Mouse (Mus musculus): ENCODE measurements around the gene Acoxl.

The Acoxl gene

DNA sequence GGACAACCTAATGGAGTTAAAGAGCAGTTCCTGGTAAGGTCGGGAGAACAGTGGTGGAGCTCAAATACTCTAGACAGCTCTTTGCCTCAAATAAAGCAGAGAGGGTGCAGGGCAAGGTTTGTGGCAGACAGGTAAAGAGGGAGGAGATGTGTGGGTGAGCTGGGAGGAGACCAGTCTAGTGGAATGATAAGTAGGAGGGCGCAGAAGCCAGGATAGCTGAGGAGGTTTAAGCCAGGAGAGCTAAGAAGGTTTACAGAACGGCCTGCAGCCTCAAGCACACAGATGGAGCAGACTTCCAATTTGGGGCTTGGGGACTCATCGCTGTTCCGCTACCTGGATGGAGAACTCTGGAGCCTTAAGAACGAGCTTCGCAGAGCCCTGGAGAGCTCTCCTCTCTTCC is at the start of gene Acoxl:
TSS of gene Acoxl (plus strand) at position 301 of the 400 bp plus-strand sequence.
- in situ Hi-C loops (cut with MboI, MseI), result no loop called here

DNA sequence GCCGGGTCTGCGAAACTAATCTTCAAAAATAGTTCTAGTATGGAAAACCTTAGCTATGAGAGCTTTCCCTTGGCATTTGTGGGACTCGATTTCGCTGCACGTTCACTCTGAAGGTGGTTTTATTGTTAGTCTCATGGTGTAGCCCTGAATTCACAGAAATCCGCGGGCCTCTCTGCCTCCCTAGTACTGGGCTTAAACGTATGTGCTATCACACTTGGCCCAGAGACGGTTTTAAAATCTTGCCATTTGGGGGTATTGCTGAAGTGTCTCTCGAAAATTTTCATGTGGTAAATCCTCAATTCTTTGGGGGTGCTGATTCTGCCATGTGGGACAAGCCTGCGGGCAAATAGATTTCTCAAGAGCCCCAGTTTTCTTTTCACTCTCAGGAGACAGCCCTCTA is 49.5 kb upstream of the Acoxl start:
- in situ Hi-C loops (cut with MboI, MseI), result no loop called here

DNA sequence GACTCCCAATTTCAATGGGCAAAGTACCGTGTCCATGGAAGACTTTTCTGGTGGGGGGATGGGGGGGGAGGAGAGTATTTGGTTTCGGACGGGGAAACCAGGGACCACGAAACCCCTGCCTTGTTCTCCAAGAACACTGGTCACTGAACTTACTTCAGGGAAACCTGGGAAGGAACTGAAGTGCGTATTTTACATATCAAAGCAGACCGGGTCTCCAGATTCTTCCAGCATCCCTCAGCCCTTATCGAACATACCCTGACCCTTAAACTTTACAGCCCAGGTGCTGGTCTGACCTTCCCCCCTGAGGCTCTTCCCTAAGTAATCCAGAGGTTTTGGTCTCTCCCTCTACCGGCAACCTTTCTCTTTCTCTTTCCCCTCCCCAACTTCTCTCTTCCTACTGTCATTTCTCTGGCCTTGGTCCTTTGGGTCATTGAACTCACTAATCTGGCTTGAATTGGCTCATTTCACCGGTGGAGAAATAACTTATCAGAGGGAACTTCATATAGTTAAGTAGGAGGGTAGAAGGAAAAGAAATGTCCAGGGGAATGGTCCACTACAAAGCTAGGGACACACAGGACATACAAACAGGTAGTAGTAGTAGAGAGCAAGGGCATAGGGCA is 48.9 kb upstream of the Acoxl start:
- in situ Hi-C loops (cut with MboI, MseI), result no loop called here

DNA sequence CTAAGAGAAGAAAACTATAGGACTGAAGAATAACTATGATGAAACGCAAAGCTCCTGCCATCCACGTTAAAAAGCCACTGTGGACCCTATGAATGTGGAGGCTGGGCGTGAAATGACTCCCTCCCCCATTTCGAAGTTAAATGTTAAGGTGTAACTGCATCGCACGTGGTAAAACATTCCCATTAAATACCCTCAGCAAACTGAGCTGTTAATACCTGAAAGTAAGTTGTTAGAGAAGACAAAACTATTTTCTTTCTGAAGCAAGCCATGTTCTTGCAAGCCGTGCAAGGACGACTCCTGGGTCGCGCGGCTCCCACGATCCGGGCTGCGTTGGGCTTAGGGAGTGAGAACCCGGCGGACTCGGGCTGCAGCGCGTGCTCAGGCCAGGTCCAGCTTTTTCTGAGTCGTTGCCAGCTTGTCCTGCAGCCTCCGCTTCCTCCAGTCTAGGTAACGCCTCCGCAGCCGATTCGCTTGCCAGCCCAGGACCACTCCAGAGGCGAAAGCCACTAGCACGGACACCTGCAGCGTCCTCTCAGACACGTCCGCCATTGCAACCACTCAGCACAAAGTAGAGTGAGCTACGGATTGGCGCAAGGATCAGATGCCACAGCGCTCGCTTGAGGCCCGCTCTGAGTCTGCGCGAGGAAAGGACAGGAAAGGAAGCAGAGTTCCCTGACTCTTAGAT is 46.6 kb upstream of the Acoxl start, which contains the start of gene Mtln:
TSS of gene Mtln (minus strand) at position 570 of the 685 bp plus-strand sequence.
- in situ Hi-C loops (cut with MboI, MseI), result no loop called here

DNA sequence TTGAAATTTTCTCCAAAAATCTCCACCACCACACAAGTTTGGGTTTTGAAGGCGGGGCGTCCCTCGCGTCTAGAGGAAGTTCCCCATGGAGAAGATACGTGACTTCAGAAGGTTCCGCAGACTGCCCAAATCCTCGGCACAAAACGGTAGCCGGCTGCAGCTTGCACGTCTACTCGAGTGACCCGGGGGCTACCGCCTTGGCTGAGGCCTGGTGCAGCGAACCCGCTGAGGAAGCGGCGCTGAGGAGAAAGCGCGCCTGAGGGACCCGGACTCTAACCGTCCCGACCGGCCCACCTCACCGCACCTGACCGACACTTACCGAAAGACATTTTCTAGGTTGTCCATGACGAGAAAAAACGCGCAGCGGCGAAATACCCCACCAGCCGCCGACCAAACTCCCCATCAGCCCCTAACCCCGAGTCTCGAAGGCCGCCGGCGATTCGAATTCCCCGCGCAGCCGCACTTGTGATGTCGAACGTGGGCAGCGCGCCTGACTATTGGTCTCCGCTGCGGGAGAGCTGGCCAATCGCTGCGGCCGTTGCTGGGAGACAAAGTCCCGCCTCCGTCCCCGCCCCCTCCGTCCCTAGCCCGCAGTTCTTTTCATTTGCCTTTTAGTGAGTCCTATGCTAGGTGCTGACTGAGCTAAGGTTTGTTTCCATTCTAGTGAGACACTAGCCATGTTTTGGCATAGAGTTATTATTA is 7.1 kb upstream of the Acoxl start, which contains the start of gene Bub1:
TSS of gene Bub1 (minus strand) at position 465 of the 702 bp plus-strand sequence.
- in situ Hi-C loops (cut with MboI, MseI), result no loop called here

- in situ Hi-C loops (cut with MboI, MseI), result no loop called here
Observed at GRCm38 (mm10) chr2:127832103-127832832, 6.4 kb upstream of the Acoxl start.

DNA sequence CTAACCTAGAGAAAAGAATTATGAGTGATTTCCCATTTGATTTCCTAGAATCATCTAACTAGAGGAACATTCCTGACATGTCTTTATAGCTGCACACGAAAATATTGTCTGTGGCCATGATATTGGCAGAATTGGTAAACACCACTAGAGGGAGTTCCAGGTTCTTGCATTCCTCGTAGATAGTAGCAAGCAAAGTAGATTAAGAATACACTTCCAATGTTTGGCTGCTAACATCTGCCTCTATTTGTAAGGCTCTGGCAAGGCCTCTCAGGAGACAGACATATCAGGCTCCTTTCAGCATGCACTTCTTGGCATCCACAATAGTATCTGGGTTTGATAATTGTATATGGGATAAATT is 5.9 kb upstream of the Acoxl start:
- in situ Hi-C loops (cut with MboI, MseI), result no loop called here

- in situ Hi-C loops (cut with MboI, MseI), result no loop called here
Observed at GRCm38 (mm10) chr2:127839425-127839824, 749 bp downstream of the Acoxl start.

DNA sequence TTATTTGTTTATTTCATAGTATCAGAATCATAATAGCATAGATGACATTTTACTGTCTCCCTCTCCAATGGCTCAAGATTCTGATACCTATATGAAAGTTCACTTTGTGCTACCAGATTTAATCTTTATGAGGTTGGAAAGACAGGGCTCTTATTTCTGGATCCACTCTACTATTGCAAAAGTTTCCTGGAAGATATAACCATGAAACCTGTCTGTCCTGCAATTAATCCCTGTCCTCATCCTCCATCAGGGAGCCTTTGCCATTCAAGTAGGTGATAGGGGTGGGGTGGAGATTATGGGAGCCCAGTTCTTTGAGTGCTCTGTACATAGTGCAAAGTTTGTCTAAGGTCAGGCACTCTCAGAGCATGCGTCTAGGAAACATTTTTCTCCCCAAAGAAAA is 2.7 kb downstream of the Acoxl start:
- in situ Hi-C loops (cut with MboI, MseI), result no loop called here

DNA sequence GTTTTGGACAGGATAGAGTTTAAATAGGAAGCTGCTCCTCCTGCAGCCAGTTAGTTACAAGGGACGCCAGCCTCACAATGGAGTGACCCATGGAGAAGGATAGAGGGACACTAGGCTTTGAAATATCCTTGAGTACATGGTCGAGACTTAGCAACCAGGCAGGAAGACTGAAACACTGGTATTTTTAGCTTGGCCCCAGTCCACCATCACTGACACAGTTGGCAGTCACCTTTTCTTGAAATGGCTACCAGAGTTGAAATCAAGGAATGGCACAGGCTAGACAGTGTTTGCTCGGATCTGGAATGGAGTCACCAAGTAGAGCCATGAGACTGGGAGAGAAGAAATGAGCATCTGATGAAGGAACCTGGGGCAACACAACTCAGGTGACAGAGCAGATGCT is 3.7 kb downstream of the Acoxl start:
- in situ Hi-C loops (cut with MboI, MseI), result no loop called here

GRCm38 (mm10) chr2:127845346-127845982 is 6.8 kb downstream of the Acoxl start:
- in situ Hi-C loops (cut with MboI, MseI), result no loop called here

- in situ Hi-C loops (cut with MboI, MseI), result no loop called here
Observed at GRCm38 (mm10) chr2:127846008-127846407, 7.3 kb downstream of the Acoxl start.

DNA sequence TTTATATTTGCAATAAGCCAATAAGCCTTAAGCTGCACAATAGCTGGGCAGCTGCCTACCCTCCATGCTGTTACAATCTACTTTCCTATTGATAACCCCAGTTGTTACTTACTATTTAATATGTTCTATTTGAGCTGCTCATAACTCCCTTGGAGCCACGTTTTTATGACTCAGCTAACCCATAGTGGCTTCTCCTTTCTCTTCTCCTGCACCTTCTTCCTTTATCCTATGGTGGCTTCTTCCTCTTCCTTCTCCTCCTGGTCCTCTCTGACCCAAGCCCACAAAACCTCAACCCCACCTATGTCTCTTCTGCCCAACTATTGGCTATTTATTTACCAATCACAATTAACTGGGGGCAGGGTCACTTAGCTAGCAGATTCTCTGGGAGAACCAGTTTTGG is 7.9 kb downstream of the Acoxl start:
- in situ Hi-C loops (cut with MboI, MseI), result no loop called here

GRCm38 (mm10) chr2:127850371-127850770 is 11.7 kb downstream of the Acoxl start:
- in situ Hi-C loops (cut with MboI, MseI), result loop anchor here in 1 of 2 experiments (10.0 kb wide), 1 partner anchor 1744 kb away; the partner anchor contains the start of gene Sirpa

DNA sequence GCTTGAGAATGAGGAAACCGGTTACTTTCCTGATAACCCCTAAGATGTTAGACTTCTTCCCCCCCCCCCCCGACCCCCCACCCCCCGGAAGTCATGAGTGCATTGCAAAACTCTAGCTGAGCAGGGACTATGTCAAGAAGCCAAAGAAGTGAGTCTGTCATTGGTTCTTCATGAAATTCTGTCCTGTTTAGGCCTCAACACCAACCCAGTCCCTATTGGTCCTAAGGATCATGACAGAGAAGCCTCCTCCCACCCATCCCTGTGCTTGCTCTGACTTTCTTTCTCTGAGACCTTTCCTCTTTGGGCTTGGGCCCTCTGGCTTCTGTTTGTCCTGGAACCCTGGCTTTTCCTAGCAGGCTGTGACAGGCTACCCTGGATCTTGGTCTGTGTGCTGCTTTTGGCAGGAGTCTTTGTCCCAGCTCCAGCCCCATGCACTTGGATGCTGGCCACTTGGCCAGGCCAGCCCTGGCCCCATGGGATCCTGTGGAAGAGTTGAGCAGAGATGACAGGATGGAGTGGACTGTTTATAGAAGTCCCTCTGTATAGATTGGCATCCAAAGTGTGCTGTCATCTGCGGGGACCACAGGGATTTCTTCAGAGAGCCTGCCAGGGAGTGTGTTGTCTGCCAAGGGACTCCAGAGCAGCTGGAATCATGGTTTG is 15.8 kb downstream of the Acoxl start:
- in situ Hi-C loops (cut with MboI, MseI), result loop anchor here in 1 of 2 experiments (10.0 kb wide), 1 partner anchor 1740 kb away; the partner anchor contains the start of gene Sirpa

GRCm38 (mm10) chr2:127864381-127864780 is 25.7 kb downstream of the Acoxl start:
- in situ Hi-C loops (cut with MboI, MseI), result no loop called here

DNA sequence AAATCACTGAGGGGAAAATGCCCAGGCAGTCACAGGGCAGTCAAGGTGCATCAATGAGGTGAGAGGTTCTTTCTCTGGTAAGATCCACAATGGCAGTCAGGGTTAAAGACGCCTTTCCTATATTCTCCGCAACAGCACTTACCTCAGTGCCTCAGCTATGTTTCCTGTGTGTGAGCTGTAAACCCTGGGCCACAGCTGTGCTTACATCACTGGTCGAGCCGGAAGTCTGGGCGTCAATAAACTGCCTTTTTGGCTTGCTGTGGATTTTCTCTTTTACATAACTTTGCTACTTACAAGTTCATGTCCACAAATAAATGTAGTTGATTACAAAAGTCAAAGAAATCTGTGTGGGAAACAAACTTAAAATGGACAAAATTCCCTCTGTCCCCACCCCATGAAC is 42.4 kb downstream of the Acoxl start:
- in situ Hi-C loops (cut with MboI, MseI), result no loop called here

GRCm38 (mm10) chr2:127889432-127889831 is 50.8 kb downstream of the Acoxl start:
- in situ Hi-C loops (cut with MboI, MseI), result loop anchor here in 1 of 2 experiments (5.0 kb wide), 2 partner anchors 513 to 698 kb away; no protein-coding TSS in a partner anchor

GRCm38 (mm10) chr2:127889979-127890378 is 51.3 kb downstream of the Acoxl start:
- in situ Hi-C loops (cut with MboI, MseI), result loop anchor here (5.0 kb wide), 2 partner anchors 512 to 697 kb away; no protein-coding TSS in a partner anchor

DNA sequence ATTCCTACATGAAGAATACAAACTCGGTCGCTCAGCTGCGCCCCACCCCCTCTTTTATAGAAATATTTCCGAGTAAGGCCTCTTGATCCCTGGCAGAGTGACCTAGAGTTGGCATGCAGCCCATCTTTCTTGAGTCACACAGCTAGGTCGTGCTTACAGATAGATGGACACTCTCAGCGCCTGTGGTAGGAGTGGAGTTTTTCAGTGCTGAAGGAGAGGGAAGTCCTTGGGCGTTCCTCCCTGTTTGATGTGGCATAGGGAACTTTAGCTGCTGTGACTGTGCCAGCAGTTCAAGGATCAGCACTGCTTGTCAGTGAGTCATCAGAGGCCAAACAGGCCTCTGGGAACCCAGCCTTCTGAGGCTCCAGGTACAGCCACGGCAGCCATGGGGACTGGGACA is 51.9 kb downstream of the Acoxl start:
- in situ Hi-C loops (cut with MboI, MseI), result loop anchor here in 1 of 2 experiments (5.0 kb wide), 1 partner anchor 512 kb away; no protein-coding TSS in a partner anchor

Measured in T-helper 17 cell (primary cell).